Mouse (Mus musculus) cerebellum, postnatal 10 days (tissue): ENCODE results near the gene Gm13271.
"Not testable (repeated sequence)": the region's sequence is repeated elsewhere in the genome, so short reads cannot be mapped to it uniquely, and the experiment has no call there.

ENCODE experiments used
- DNase-seq, 2 experiments: peaks; one replicate each; pipeline ENCODE4 v3.0.0; 2021; ENCODE audit warnings: mixed read lengths in 2 of 2

Gene Gm13271

GRCm38 (mm10) chr4:88754818-88755340 is at the start of gene Gm13271:
Gene Gm13271, plus strand, starts transcription at chr4:88754868.
- DNase-seq, result peak; percentile 73

DNA sequence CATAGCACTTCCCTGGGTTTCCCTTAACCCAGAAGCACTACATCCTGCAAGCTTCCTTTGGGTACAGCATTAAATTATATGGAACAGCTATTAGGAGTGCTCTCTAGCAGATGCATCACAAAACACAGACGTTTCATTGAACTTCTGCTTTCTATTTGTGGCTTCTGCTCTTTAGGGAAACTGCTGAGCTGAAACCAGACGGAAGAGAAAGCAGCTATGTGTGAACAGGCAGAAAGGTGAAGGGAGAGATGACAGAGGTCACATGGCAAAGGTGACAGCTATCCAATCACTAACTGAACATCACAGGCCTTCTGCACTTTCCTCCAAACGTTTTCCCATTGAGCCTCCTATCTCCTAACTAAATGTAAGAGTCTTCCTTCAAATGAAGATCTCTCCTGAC is 48.7 kb upstream of the Gm13271 start:
- DNase-seq, result no peak

DNA sequence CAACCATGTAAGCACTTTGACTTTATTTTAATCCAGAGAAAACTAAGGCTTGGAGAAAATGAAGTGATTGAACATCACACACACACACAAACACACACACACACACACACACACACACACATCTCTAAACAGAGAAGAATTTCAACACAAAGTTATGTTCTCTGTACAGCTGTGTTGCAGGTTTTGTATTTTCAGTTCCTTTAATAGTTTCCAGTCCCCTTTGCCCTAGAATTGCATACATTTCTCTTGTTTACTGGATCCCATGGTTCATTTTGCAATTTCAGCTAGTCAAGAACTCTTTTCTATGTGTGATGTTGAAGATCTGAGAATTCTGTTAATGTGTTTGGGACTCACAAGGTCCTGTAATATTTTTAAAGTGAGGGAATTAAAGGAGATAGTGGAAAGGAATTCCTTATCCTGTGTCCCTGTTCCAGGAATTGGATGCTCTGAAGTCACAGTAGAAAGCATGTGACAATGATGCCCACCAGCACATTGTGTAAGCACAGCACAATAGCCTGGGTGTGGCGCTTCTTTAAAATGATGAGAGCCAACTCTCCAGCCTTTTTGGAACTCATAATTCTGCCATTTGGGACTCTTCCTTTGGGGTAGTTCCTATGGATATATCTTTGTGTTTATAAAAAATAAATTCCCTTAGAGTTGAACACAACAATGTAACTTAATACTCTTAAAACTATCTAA is 47.4 kb upstream of the Gm13271 start:
- no peak for DNase-seq

- DNase-seq, result no peak
Observed at GRCm38 (mm10) chr4:88714281-88714680, 40.4 kb upstream of the Gm13271 start.

DNA sequence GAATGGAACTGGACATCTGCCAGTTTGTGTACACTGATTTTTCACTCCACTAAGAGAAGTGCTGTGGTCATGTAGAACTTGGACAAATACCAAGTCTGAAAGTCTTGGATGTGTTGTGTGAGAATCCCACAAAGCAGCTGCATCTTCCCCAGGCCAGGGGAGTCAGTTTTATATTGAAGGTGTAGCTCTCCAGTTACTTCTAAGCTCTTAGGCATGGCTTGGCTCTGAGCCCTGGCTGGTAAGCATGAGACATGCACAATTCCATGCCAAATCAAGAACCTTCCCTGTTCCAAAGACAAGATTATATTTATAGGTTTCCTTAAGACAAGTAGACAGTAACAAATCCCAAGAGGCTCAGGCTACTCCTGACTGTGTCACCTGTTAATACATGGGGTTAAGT is 39.6 kb upstream of the Gm13271 start:
- DNase-seq, result peak; percentile 24 to 39

DNA sequence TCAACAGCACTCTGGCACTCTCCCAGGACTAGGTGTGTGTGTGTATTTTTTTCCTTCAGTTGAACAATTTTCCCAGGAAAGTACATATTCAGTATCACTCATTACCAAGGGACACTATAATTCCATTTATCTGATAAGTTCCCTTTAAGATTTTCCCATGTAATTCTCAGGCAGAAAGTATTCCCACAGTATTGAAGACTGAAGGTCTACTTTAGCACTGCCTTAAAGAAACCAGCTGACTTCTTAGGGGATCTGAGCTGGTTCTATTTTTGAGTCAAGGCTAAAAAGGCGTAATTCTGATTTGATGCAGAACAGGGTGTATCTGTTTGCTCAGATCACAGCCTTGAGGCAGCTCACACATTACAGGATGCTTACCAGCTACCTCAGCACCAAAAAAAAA is 36.0 kb upstream of the Gm13271 start:
- DNase-seq, result peak in 1 of 2 experiments; percentile 20

- DNase-seq, result peak; percentile 97 to 98
Observed at GRCm38 (mm10) chr4:88721791-88722721, 32.6 kb upstream of the Gm13271 start, which contains the start of the genes Gm26566 and Klhl9. Gene Gm26566, plus strand, starts transcription at chr4:88721805. Gene Klhl9, minus strand, starts transcription at chr4:88722465.

DNA sequence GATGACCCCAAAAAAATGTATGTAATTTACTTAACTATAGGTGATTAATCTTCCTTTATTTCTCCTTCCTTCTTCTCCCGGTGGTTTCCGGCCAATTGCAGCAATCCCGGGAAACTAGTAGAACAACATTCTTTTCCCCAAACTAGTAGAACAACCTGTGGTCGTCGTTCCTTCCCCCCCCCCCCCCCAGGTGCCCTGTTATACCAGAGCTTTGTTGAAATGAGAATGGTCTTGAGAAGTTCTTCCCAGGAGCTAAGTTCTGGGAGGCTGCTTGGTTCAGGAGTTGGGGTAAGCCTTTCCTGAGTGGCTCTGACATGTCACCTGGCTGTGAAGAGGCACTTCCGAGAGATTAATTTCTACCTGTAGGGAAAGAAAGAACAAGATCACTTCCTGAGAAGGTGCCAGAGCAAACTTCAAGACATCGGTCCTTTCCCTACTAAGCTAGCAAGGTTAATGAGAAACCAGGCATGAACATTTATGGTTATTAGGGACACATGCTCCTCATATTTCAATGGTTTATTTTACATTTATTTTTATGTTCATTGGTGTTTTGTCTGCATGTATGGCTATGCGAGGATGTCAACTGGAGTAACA is 31.1 kb upstream of the Gm13271 start:
- DNase-seq, result no peak

- DNase-seq, result no peak
Observed at GRCm38 (mm10) chr4:88726727-88727126, 27.9 kb upstream of the Gm13271 start.

GRCm38 (mm10) chr4:88727324-88727723 is 27.3 kb upstream of the Gm13271 start:
- DNase-seq, result peak; percentile 45 to 47

DNA sequence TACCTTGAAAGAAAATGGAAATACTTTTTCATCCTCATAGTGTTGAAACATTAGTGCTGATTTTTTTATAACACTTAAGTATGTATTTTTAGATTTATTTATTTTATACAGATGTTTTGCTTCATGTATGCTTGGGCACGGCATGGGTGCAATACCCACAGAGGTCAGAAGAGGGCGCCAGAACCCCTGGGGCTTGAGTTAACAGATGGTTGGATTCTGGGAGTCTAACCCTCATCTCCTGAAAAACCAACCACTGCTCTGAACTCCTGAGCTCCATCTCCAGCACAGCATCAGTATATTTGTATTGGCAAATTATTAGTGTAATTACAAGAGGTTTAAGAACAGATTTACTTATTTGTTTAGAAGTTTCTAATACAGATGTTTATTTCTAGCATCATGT is 16.2 kb upstream of the Gm13271 start:
- peak; percentile 77 to 80 for DNase-seq

- DNase-seq, result no peak
Observed at GRCm38 (mm10) chr4:88739036-88739435, 15.6 kb upstream of the Gm13271 start.

GRCm38 (mm10) chr4:88741426-88741825 is 13.2 kb upstream of the Gm13271 start:
- DNase-seq, result no peak

DNA sequence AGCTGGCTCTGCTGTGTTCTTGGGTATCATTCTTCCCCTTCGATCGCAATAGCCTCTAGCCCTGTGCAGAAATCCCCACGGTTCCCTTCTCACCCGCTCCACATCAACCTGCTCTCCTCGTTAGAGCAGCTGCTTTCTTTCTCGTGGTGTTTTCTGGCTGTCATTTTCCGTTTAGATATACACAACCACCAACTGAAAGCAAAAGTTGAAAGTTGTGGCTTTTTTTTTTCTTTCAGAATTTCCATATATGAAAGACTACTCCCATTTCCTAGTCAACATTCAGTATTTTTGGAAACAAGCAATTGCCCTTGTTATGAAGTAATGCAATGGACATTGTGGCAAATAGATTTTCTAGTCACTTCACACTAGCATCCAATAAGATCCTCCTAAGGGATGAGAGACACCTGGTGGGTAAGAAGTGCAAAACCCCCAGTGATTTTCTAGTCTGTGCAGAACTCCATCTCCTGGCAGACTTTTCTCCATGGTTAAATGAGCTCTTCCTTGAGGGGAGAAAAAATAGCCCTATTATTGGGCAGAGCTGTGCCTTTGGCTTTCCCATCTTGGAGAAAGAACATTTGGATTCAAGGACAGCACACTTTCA is 11.8 kb upstream of the Gm13271 start:
- no peak for DNase-seq

GRCm38 (mm10) chr4:88744207-88744606 is 10.5 kb upstream of the Gm13271 start:
- peak in 1 of 2 experiments; percentile 20 for DNase-seq

- peak in 1 of 2 experiments; percentile 15 for DNase-seq
Observed at GRCm38 (mm10) chr4:88749926-88750325, 4.7 kb upstream of the Gm13271 start.

DNA sequence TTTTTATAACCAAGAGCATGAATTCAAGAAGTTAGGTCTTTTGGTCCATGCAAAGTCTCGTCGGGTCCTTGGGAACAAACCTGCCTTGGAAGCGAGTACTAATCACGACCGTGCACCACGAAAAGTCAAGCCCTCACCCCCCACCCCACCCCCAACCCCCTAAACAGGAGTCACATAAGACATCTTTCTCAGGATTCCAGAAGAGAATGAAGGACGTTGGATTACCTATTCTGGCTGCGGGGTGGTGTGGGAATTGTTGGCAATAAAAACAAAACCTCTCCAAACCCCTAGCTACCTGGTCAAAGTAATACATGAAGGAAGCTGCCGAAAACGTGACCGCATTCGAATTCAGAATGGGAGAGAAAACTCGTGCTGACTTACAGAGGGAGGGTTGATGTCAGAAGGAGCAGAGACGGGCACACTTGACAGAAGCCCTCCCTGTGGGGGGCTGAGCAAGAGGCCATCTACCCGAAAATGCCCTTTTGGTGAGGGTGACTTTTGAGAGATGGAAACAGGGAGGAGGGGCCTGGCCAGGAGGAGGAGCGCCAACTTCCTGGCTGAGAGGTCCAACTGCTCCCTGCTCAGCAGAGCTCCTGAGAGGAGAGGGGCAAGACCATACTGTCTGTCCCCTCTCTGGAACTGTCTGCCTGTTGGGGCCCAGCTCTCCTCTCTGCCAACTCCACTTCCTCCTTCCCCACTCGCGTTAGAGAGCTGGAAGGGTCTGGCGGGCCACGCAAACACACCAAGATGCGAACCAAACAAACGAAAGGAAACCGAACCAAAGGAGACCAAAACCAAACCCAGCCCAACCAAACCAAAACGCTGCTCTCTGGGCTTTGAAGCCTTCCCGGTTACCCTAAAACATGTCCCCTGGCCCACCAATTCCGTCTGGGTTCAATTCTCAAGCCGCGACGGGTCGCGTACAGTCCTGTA is 2.2 kb downstream of the Gm13271 start:
- DNase-seq, result peak; percentile 11 to 25

- peak; percentile 88 to 90 for DNase-seq
Observed at GRCm38 (mm10) chr4:88757628-88758031, 3.0 kb downstream of the Gm13271 start.

DNA sequence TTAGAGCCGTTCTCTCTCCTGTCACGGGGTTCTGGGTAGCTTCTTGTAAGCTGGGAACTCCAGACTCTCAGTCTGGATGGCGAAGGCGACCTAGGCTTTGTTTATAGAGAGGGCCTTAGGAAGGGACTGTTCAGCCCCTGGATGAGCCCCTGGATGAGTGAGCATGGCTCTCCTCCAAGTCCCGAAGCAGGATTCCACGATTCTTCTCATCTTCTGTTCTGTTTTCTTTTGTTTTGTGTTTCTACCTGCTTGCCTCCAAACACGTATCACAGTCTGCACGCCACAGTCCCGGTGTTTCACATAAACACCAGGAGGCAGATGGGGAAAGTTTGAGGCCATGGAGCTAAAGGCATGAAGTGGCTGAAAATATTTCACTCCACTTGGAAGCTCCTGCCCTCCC is 4.1 kb downstream of the Gm13271 start:
- DNase-seq, result not testable (repeated sequence)

- peak; percentile 37 to 38 for DNase-seq
Observed at GRCm38 (mm10) chr4:88759610-88760268, 5.1 kb downstream of the Gm13271 start, which contains the start of gene Gm13283. Gene Gm13283, plus strand, starts transcription at chr4:88760119.

- peak; percentile 62 to 78 for DNase-seq
Observed at GRCm38 (mm10) chr4:88760431-88760830, 5.8 kb downstream of the Gm13271 start.
